Mouse (Mus musculus): ENCODE measurements around the gene Fzd4. TPM values are rescaled to one million over a fixed set of nuclear protein-coding genes. Genes with fewer than 3 reads are reported as not detected.

Gene Fzd4
- 2.5 and 3.7 TPM in 2 replicates for polyA plus RNA-seq (2015; fragmentation: Nextera tagmentation; extraction: Ambion mirVana)

GRCm38 (mm10) chr7:89404081-89404733 lies at the start of gene Fzd4, which contains the start of gene Tmem135:
TSS of gene Fzd4 (plus strand) at chr7:89404355.
TSS of gene Tmem135 (minus strand) at chr7:89404222.

Other genes with a start within 250 kb of the Fzd4 start
- gene Tmem135, start 133 bp upstream of the Fzd4 start, polyA plus RNA-seq (2015; fragmentation: Nextera tagmentation; extraction: Ambion mirVana): 9.4 and 10.5 TPM in 2 replicates
- gene Prss23, start 122.8 kb downstream of the Fzd4 start, polyA plus RNA-seq (2015; fragmentation: Nextera tagmentation; extraction: Ambion mirVana): 21.0 and 26.5 TPM in 2 replicates
- 0.55 and 0.67 TPM in 2 replicates for gene Me3, start 228.0 kb downstream of the Fzd4 start, polyA plus RNA-seq (2015; fragmentation: Nextera tagmentation; extraction: Ambion mirVana)